Comparison of ENCODE assay signal across 14 mouse cellular contexts in the genomic region with DNA sequence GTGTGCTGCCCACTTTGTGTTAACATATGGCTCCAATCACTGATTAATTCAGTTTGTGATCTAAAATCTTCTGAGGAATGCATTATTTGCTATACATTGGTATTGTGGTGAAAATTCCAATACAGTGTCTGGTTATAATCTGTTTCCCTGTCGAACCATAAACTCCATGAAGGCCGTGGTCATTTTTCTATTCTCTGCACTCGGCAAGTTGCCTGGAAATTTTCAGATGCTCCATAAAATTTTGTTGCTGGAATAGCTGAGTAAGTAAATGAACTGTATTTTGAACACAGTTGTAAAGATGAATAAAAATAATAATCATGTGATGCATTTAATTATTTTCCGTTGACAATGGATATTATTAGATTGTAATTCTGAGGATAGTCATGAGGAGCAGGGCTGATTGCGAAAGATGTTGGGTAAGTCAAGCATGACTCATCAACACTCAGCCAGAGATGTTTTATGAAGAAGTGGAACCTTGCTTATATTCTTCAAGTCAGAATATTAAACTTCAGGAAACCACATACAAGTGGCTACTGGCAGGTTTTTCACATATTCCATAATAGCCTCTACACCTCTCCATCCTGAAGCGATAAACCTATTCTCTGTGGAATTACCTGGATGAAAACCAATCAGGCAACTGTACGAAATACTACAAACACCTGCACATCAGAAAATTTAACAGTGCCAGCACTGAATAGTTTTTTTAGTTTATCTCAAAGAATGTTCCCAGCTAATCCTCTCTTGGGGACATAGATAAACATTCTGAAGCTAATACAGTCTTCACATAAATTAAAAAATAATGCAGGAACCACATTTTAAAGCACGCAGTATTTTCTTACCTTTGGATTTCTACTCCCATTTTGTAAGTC.
A peak's percentile ranks its signal among the peaks of the same experiment; 100 is the strongest.
DNase-seq lines count a peak whose midpoint lies in the region; ATAC-seq and TF ChIP-seq lines count a peak whose summit lies in the region.
"Had no signal": no experiment of that assay in that cellular context is flagged by ENCODE, and none has a peak within 500 bp of the region (broad histone marks: within the 10 kb centered on the region; RNA-seq: fewer than 3 reads in every experiment).

No protein-coding gene starts in this region.

- ATAC-seq in limb, embryonic 13.5 days (ENCODE audit: low FRiP score, low read depth) = peak; percentile 78
- no peak for ATAC-seq in forebrain, embryonic 11.5 days (replicated peaks; ENCODE audit: low FRiP score)
- ATAC-seq in hindbrain, postnatal 0 days = no peak
- ATAC-seq: liver, postnatal 0 days; midbrain, embryonic 16.5 days had no signal

- no peak for TF ChIP-seq CTCF in hindbrain, postnatal 0 days (IDR thresholded peaks at IDR 0.05; ENCODE audit: low read depth)

- no peaks in the 10 kb centered on the region for H3K36me3 ChIP-seq in limb, embryonic 13.5 days
- no peaks in the 10 kb centered on the region for H3K36me3 ChIP-seq in limb, embryonic 10.5 days
- H3K36me3 ChIP-seq in macrophage (ENCODE audit: inconsistent target) = no peaks in the 10 kb centered on the region
- no peaks in the 10 kb centered on the region for H3K36me3 ChIP-seq in forebrain, embryonic 11.5 days (ENCODE audit: control insufficient read depth, insufficient read depth, low read length)
- H3K36me3 ChIP-seq in hindbrain, postnatal 0 days (ENCODE audit: insufficient read depth, low read length) = no peaks in the 10 kb centered on the region
- H3K36me3 ChIP-seq: forebrain, embryonic 12.5 days; hindbrain, embryonic 12.5 days had no signal

- no peak overlapping the region for H3K4me3 ChIP-seq in limb, embryonic 13.5 days
- H3K4me3 ChIP-seq in limb, embryonic 10.5 days = no peak overlapping the region
- H3K4me3 ChIP-seq in macrophage (ENCODE audit: inconsistent target) = no peak overlapping the region
- no peak overlapping the region for H3K4me3 ChIP-seq in forebrain, embryonic 11.5 days (ENCODE audit: low read depth, low read length)
- H3K4me3 ChIP-seq in hindbrain, postnatal 0 days (ENCODE audit: low read length) = no peak overlapping the region
- H3K4me3 ChIP-seq: forebrain, embryonic 12.5 days; heart, adult 2 months; hindbrain, embryonic 12.5 days had no signal

- H3K9ac ChIP-seq in limb, embryonic 13.5 days = no peak overlapping the region
- H3K9ac ChIP-seq in forebrain, embryonic 11.5 days (ENCODE audit: low read length) = no peak overlapping the region
- H3K9ac ChIP-seq in hindbrain, postnatal 0 days (replicated peaks; ENCODE audit: low read length) = no peak overlapping the region
- H3K9ac ChIP-seq: forebrain, embryonic 12.5 days; hindbrain, embryonic 12.5 days; liver, postnatal 0 days had no signal

- no peaks in the 10 kb centered on the region for H3K9me3 ChIP-seq in limb, embryonic 13.5 days
- H3K9me3 ChIP-seq in limb, embryonic 10.5 days (replicated peaks) = no peaks in the 10 kb centered on the region
- no peaks in the 10 kb centered on the region for H3K9me3 ChIP-seq in forebrain, embryonic 11.5 days (ENCODE audit: control insufficient read depth, low read length)
- H3K9me3 ChIP-seq in hindbrain, postnatal 0 days (ENCODE audit: low read length) = no peaks in the 10 kb centered on the region
- H3K9me3 ChIP-seq: forebrain, embryonic 12.5 days; hindbrain, embryonic 12.5 days had no signal

- no peaks in the 10 kb centered on the region for H3K79me2 ChIP-seq in macrophage (ENCODE audit: inconsistent target)

- H3K27ac ChIP-seq in limb, embryonic 13.5 days = no peak overlapping the region
- no peak overlapping the region for H3K27ac ChIP-seq in limb, embryonic 10.5 days
- peak overlapping the region; percentile 54 for H3K27ac ChIP-seq in macrophage
- no peak overlapping the region for H3K27ac ChIP-seq in forebrain, embryonic 11.5 days (ENCODE audit: low read depth, low read length)
- no peak overlapping the region for H3K27ac ChIP-seq in hindbrain, postnatal 0 days
- H3K27ac ChIP-seq: forebrain, embryonic 12.5 days; heart, adult 2 months; hindbrain, embryonic 12.5 days had no signal

- DNase-seq in limb, embryonic 10.5 days (ENCODE audit: low spot score) = no peak
- peak; percentile 9 for DNase-seq in adrenal gland, adult 8-10 months
- DNase-seq in c-Kit-positive CD71-negative TER-119-negative erythroid progenitor cells, embryonic 14.5 days (ENCODE audit: low read depth) = peak; percentile 12
- no peak for DNase-seq in forebrain, embryonic 11.5 days (ENCODE audit: low spot score)
- no peak for DNase-seq in hindbrain, postnatal 0 days (ENCODE audit: low spot score)
- DNase-seq: cerebellum, adult 11 months; kidney, adult 2 months; liver, postnatal 0 days had no signal

- H3K27me3 ChIP-seq in limb, embryonic 13.5 days = no peaks in the 10 kb centered on the region
- H3K27me3 ChIP-seq in limb, embryonic 10.5 days (ENCODE audit: low read depth, poor library complexity, severe bottlenecking) = no peaks in the 10 kb centered on the region
- H3K27me3 ChIP-seq in forebrain, embryonic 11.5 days (ENCODE audit: control insufficient read depth, insufficient read depth, low read length) = no peaks in the 10 kb centered on the region
- H3K27me3 ChIP-seq in hindbrain, postnatal 0 days (ENCODE audit: insufficient read depth, low read length) = no peaks in the 10 kb centered on the region
- H3K27me3 ChIP-seq: forebrain, embryonic 12.5 days; hindbrain, embryonic 12.5 days had no signal

- WGBS in limb, embryonic 13.5 days = 50% methylated on average over 8 of the region's 8 CpGs
- 95% methylated on average over 8 of the region's 8 CpGs for WGBS in limb, embryonic 10.5 days
- WGBS in macrophage (ENCODE audit: missing documents) = 39% methylated on average over 8 of the region's 8 CpGs
- 91% methylated on average over 8 of the region's 8 CpGs for WGBS in forebrain, embryonic 11.5 days
- 84% methylated on average over 8 of the region's 8 CpGs for WGBS in hindbrain, postnatal 0 days

- no peak overlapping the region for H3K4me2 ChIP-seq in limb, embryonic 13.5 days (replicated peaks)
- no peak overlapping the region for H3K4me2 ChIP-seq in forebrain, embryonic 11.5 days (ENCODE audit: low read depth, low read length, severe bottlenecking)
- H3K4me2 ChIP-seq in hindbrain, postnatal 0 days (ENCODE audit: low read depth, low read length) = no peak overlapping the region
- H3K4me2 ChIP-seq: forebrain, embryonic 12.5 days; hindbrain, embryonic 12.5 days had no signal

- H3K4me1 ChIP-seq in limb, embryonic 13.5 days = peaks cover 11% of the 10 kb centered on the region
- no peaks in the 10 kb centered on the region for H3K4me1 ChIP-seq in limb, embryonic 10.5 days
- no peaks in the 10 kb centered on the region for H3K4me1 ChIP-seq in forebrain, embryonic 11.5 days (replicated peaks; ENCODE audit: control insufficient read depth, insufficient read depth, low read length)
- H3K4me1 ChIP-seq in hindbrain, postnatal 0 days (ENCODE audit: insufficient read depth, low read length) = no peaks in the 10 kb centered on the region
- H3K4me1 ChIP-seq: forebrain, embryonic 12.5 days; hindbrain, embryonic 12.5 days had no signal

Comparison
In these comparisons a context has a peak if more than half of its experiments do, and no peak if none do; other contexts are left out.
1. DNase-seq: peak in adrenal gland, adult 8-10 months (single experiment) and c-Kit-positive CD71-negative TER-119-negative erythroid progenitor cells, embryonic 14.5 days (single experiment); none in limb, embryonic 10.5 days (single experiment), forebrain, embryonic 11.5 days (single experiment) and hindbrain, postnatal 0 days (single experiment).